Mouse (Mus musculus) liver, embryonic 16.5 days (tissue): ENCODE measurements around the gene Actr5. TPM values are rescaled to one million over a fixed set of nuclear protein-coding genes. Genes with fewer than 3 reads are reported as not detected.

ENCODE experiments used
- ATAC-seq: fragments of 200-750 bp; cut with Nextera tagmentation; 2 replicates; pipeline ENCODE4 v1.8.0; 2017; ENCODE audit warnings: low read depth, mild to moderate bottlenecking, moderate number of reproducible peaks, moderate library complexity
- H3K27ac ChIP-seq: fragments of 300-500 bp; sonication (generic); 2 replicates; pipeline ENCODE4 v1.5.1; 2014; ENCODE audit warnings: mild to moderate bottlenecking, low read length
- H3K27me3 ChIP-seq: fragments of 300-500 bp; sonication (generic); 2 replicates; pipeline ENCODE4 v1.6.1; 2014; ENCODE audit warnings: low read depth, low read length, mixed read lengths; ENCODE audit not compliant: control insufficient read depth, insufficient read depth
- H3K36me3 ChIP-seq: fragments of 300-500 bp; sonication (generic); 2 replicates; pipeline ENCODE4 v1.6.1; 2014; ENCODE audit warnings: mild to moderate bottlenecking; ENCODE audit not compliant: control insufficient read depth, insufficient read depth
- H3K4me1 ChIP-seq: fragments of 300-500 bp; sonication (generic); 2 replicates; pipeline ENCODE4 v1.6.1; 2014; ENCODE audit warnings: low read depth, low read length, mixed read lengths; ENCODE audit not compliant: control insufficient read depth
- H3K4me2 ChIP-seq: fragments of 300-500 bp; sonication (generic); 2 replicates; pipeline ENCODE4 v1.6.1; 2014; ENCODE audit warnings: low read depth, low read length, mixed read lengths
- H3K4me3 ChIP-seq: fragments of 300-500 bp; sonication (generic); 2 replicates; pipeline ENCODE4 v1.5.1; 2014; ENCODE audit warnings: low read depth, mild to moderate bottlenecking, low read length
- H3K9ac ChIP-seq: fragments of 300-500 bp; sonication (generic); 2 replicates; pipeline ENCODE4 v1.6.1; 2014; ENCODE audit warnings: low read depth, low read length
- H3K9me3 ChIP-seq: fragments of 300-500 bp; sonication (generic); replicated peaks from 2 replicates; pipeline ENCODE4 v1.6.1; 2016; ENCODE audit warnings: low read length; ENCODE audit not compliant: control insufficient read depth
- WGBS: fragments of 180-500 bp; shearing (Covaris S2); extraction: QIAGEN DNeasy Blood & Tissue Kit; methylation state at CpG from one replicate; pipeline ENCODE4 v1.1.7; 2014; ENCODE audit not compliant: insufficient replicate concordance; 5-methylcytosine and 5-hydroxymethylcytosine counted together
- polyA plus RNA-seq: library from polyadenylated mRNA; unstranded; fragments of >200 nt; fragmentation: Nextera tagmentation; extraction: Ambion mirVana; gene quantifications from 2 replicates; pipeline ENCODE4 v1.2.1, GENCODE M21; 2015

Actr5 gene
- polyA plus RNA-seq, 1 experiment from 2014 or later: 2.3 TPM

DNA sequence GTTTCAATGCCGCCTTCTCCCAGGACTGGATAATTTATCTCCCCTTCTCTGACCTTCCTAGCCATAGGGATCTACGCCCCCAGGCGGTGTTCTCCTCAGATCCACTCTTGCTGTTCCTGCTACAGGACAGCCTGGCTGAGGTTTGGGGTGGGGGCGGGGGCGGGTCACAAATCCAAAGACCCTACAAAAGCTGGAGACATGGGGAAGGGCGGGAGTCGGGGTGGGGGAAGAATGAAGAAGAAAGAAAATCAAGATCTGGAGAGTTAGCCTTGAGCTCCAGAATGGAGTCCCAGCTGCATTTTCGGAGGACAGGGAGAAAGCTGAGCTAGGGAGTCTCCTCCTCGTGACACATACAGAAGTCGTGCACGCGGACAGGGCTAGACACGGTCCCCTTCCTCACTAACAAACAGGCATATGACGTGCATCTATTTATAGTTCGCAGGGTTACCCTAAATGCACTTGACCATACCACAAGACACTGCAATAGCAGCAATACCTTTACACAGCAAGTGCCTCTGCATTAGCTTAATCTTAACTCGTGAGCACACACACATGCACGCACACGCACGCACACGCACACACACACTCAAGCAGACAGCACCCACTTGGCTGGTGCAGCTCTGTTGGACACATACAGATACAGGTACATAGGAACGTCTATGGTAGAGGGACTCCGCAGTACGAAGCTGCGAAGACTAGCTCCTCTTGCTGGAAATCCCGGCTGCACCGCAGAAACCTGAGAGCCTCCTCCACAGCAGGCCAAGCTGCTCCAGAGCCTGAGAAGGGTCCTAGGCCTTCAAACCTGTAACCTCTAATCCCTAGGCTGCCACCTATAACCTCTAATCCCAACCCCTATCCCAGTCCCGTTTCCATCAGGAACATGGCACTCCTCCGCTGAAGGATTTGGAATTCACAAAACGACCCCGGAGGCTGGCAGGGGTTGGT is 12.7 kb upstream of the Actr5 start:
- no peak overlapping the region for H3K4me2 ChIP-seq
- H3K27me3 ChIP-seq: peaks cover 100% of the 10 kb centered on the region
- H3K36me3 ChIP-seq: no peaks in the 10 kb centered on the region
- WGBS: 6% methylated on average over 30 of the region's 30 CpGs
- H3K4me3 ChIP-seq: no peak overlapping the region
- H3K27ac ChIP-seq: no peak overlapping the region
- H3K9me3 ChIP-seq: no peaks in the 10 kb centered on the region
- H3K4me1 ChIP-seq: peaks cover 4% of the 10 kb centered on the region
- no peak overlapping the region for H3K9ac ChIP-seq
- no peak for ATAC-seq

DNA sequence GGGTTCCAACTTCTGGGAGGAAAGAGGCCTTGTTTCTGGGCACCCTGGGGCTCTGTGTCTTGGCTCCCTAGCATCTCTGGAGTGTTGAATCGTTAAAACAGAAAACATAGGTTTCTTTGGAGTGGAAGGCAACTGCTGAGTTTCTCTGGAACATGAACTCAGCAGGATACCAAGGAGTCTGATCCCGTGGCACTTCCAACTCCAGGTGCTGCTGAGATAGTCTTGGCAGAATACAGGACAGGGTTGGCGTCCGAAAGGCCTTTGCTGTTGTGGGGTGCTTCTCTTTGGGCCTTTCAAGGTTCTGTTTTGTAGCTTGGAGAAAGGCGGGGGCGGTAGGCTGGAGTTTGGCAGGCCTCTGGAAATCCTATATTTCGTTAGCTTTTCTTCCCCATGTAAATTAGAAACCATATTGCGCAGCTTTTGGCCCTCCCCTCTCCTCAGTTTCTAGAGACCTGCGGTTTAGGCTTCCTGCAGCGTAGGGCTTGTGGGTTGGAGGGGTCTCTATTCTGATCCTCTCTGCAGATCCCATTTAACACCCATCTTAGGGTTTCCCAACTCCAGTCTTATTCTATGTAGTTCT is 11.9 kb upstream of the Actr5 start:
- Histone ChIP-seq H3K27ac (no peak overlapping the region), H3K36me3 (no peaks in the 10 kb centered on the region), H3K4me2 (no peak overlapping the region), H3K4me1 (peaks cover 3% of the 10 kb centered on the region; the same call in 1 of the 2 replicates), H3K27me3 (peaks cover 100% of the 10 kb centered on the region), H3K9ac (no peak overlapping the region), H3K4me3 (no peak overlapping the region), H3K9me3 (no peaks in the 10 kb centered on the region)
- no peak for ATAC-seq
- WGBS: 7% methylated on average over 10 of the region's 10 CpGs

DNA sequence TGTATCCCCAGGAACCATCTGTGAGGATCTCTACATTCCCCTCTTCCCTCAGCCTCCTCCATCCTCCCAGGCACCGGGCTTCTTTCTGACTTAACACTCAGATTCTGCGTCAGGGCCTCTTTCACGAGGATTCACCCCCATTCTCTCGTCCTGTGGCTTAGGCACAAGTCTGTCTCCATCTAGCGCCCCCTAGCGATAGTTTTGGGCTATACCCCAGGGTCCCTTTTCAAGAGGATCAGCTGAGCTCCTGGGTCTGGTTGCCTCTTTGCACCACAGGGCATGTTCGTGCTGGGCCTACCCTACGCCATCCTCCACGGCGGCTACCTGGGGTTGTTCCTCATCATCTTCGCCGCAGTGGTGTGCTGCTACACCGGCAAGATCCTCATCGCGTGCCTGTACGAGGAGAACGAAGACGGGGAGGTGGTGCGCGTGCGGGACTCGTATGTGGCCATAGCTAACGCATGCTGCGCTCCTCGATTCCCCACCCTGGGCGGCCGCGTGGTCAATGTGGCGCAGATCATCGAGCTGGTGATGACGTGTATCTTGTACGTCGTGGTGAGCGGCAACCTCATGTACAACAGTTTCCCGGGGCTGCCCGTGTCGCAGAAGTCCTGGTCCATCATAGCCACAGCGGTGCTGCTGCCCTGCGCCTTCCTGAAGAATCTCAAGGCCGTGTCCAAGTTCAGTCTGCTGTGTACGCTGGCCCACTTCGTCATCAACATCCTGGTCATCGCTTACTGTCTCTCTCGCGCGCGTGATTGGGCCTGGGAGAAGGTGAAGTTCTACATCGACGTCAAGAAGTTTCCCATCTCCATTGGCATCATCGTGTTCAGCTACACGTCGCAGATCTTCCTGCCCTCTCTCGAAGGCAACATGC is 10.9 kb upstream of the Actr5 start:
- H3K9ac ChIP-seq: no peak overlapping the region
- H3K36me3 ChIP-seq: no peaks in the 10 kb centered on the region
- H3K4me1 ChIP-seq: peaks cover 3% of the 10 kb centered on the region; the same call in 1 of the 2 replicates
- no peak overlapping the region for H3K27ac ChIP-seq
- H3K4me2 ChIP-seq: no peak overlapping the region
- no peak overlapping the region; the same call in 1 of the 2 replicates for H3K4me3 ChIP-seq
- peaks cover 100% of the 10 kb centered on the region for H3K27me3 ChIP-seq
- H3K9me3 ChIP-seq: no peaks in the 10 kb centered on the region
- no peak for ATAC-seq
- WGBS: 5% methylated on average over 53 of the region's 53 CpGs

DNA sequence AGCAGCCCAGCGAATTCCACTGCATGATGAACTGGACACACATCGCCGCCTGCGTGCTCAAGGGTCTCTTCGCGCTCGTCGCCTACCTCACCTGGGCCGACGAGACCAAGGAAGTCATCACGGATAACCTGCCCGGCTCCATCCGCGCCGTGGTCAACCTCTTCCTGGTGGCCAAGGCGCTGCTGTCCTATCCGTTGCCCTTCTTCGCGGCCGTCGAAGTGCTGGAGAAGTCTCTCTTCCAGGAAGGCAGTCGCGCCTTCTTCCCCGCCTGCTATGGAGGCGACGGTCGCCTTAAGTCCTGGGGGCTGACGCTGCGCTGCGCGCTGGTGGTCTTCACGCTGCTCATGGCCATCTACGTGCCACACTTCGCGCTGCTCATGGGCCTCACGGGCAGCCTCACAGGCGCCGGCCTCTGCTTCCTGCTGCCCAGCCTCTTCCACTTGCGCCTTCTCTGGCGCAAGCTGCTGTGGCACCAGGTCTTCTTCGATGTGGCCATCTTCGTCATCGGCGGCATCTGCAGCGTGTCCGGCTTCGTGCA is 10.2 kb upstream of the Actr5 start:
- WGBS: 3% methylated on average over 47 of the region's 47 CpGs
- H3K4me2 ChIP-seq: no peak overlapping the region
- peaks cover 3% of the 10 kb centered on the region; the same call in 1 of the 2 replicates for H3K4me1 ChIP-seq
- no peak for ATAC-seq
- H3K9ac ChIP-seq: no peak overlapping the region
- H3K27me3 ChIP-seq: peaks cover 98% of the 10 kb centered on the region
- H3K4me3 ChIP-seq: peak overlapping the region; percentile 9; the same call in 1 of the 2 replicates
- no peaks in the 10 kb centered on the region for H3K36me3 ChIP-seq
- H3K27ac ChIP-seq: no peak overlapping the region
- H3K9me3 ChIP-seq: no peaks in the 10 kb centered on the region

DNA sequence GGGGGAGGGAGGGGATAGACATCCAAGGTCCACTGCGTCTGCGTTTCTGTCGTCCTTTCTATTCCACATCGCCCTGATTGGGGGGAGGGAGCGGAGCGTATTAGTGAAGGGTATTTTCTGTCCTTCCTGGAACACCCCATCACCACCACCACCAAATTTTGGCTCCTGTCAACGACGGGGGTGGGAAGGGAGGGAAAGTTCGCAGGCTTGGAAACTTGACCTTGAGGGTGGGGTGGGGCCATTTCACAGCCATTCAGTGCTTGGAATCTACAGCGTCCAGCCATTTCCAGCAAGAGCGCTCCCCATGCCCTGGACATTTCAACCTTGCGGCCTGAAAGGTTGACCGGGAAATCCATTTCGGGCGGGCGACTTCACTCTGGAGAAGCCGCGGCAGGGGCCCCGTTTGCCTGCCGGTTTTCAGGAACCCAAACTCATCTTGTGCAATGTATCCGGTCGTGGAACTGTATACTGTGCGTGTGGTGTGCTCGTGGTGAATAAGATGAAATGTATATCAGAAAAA is 9.5 kb upstream of the Actr5 start:
- H3K27me3 ChIP-seq: peaks cover 93% of the 10 kb centered on the region
- no peak overlapping the region for H3K4me3 ChIP-seq
- H3K4me2 ChIP-seq: 0 out of 2 replicates have a peak overlapping the region, but pooled peaks have one; percentile 4
- no peak overlapping the region for H3K27ac ChIP-seq
- no peaks in the 10 kb centered on the region for H3K9me3 ChIP-seq
- 2% methylated on average over 24 of the region's 24 CpGs for WGBS
- no peak for ATAC-seq
- H3K9ac ChIP-seq: no peak overlapping the region
- peaks cover 3% of the 10 kb centered on the region; the same call in 1 of the 2 replicates for H3K4me1 ChIP-seq
- no peaks in the 10 kb centered on the region for H3K36me3 ChIP-seq

DNA sequence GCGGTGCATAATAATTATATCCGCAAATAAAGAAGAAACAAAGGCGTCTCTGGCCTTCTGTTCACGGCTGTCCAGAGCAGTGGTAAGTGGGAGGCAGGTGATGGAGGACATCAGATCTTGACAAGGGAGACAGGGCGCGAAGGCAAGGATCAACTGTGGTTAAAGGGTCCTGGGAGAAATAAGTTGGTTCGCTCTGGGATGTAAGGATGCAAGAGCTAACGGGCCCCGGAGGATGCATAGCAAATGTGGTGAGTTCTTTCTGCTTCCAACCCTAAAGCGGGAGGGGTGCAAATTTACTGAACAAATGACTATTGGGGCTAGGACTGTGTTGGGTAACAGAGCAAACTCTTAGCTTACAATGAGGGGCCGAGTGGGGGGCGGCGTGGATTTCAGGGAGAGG is 9.0 kb upstream of the Actr5 start:
- Histone ChIP-seq H3K9ac (no peak overlapping the region), H3K27me3 (peaks cover 91% of the 10 kb centered on the region), H3K36me3 (no peaks in the 10 kb centered on the region), H3K4me3 (no peak overlapping the region), H3K27ac (no peak overlapping the region), H3K4me1 (peaks cover 3% of the 10 kb centered on the region; the same call in 1 of the 2 replicates), H3K4me2 (no peak overlapping the region), H3K9me3 (no peaks in the 10 kb centered on the region)
- WGBS: 3% methylated on average over 13 of the region's 13 CpGs
- ATAC-seq: no peak

DNA sequence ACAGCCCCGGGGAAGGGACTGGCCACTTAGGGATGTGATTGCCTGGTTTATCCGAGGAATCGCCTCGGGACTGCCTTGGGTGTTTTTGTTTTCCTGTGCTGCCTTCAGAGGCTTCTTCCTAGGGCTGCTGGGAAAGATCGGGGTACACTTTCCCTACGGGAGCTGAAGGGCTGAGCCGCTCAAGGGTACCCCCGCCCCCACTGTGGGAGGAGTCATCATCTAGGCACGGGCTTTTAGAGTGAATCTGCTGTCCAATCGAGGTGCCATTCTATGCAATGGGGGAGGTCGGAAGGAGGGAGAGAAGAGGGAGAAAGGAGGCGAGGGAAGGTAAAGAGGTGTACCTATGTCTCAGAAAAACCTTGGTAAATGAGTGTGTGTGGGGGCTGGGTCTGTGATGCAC is 8.4 kb upstream of the Actr5 start:
- Histone ChIP-seq H3K4me1 (no peaks in the 10 kb centered on the region), H3K36me3 (no peaks in the 10 kb centered on the region), H3K4me3 (no peak overlapping the region), H3K27me3 (peaks cover 90% of the 10 kb centered on the region), H3K9ac (no peak overlapping the region), H3K27ac (no peak overlapping the region), H3K9me3 (no peaks in the 10 kb centered on the region), H3K4me2 (no peak overlapping the region)
- WGBS: 2% methylated on average over 12 of the region's 12 CpGs
- no peak for ATAC-seq

DNA sequence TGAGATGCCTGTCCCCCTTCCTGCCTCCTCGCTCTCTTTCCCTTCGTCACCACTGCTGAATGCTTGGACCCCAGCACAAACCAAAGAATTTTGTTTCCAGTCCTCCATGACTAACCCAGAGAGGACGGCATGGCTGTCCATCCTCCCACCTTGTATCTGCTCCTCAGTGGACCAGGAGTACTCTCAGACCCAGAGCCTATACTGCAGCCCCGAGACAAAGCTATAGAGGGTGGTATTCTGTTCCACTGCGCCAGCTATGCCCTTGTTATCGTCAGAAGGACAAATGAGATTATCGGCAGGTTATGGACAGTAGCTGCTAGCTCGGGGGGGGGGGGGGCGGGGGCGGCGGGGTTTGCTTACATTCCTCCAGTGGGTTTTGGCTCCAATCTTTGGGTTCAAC is 7.9 kb upstream of the Actr5 start:
- Histone ChIP-seq H3K27ac (no peak overlapping the region), H3K27me3 (peaks cover 89% of the 10 kb centered on the region), H3K36me3 (no peaks in the 10 kb centered on the region), H3K4me3 (no peak overlapping the region), H3K9ac (no peak overlapping the region), H3K4me2 (no peak overlapping the region), H3K4me1 (no peaks in the 10 kb centered on the region), H3K9me3 (no peaks in the 10 kb centered on the region)
- no peak for ATAC-seq
- 11% methylated on average over 11 of the region's 11 CpGs for WGBS
